Mouse (Mus musculus): ENCODE data around the gene 1700125H20Rik. TPM values are rescaled to one million over a fixed set of nuclear protein-coding genes. Genes with fewer than 3 reads are reported as not detected.
A peak's percentile ranks its signal among the peaks of the same experiment; 100 is the strongest.
"Not testable (repeated sequence)": the region's sequence is repeated elsewhere in the genome, so short reads cannot be mapped to it uniquely, and the experiment has no call there.

The 1700125H20Rik gene
- total and polyA plus RNA-seq, 3 experiments = not detected

DNA sequence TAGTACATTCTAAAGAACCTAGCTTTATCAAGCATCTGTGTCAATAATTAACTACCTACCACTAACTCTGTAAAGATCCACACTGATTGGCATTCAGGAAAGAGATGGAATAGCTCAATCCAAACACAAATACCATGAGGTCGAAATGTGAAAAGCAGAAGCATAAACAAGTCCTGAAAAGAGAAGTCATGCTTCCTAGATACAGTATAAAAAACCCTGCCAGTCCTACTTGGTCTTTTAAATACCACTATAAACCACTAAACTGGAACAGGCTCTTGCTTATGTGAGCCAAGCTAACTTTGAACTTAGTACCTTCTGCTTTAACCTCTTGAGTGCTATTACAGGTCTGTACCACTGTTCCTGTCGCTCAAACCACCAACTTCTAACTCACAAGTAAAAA is 38.7 kb upstream of the 1700125H20Rik start:
- H3K27me3 ChIP-seq (ENCODE audit: control insufficient read depth, insufficient read depth, low read length) = no peaks in the 10 kb centered on the region

DNA sequence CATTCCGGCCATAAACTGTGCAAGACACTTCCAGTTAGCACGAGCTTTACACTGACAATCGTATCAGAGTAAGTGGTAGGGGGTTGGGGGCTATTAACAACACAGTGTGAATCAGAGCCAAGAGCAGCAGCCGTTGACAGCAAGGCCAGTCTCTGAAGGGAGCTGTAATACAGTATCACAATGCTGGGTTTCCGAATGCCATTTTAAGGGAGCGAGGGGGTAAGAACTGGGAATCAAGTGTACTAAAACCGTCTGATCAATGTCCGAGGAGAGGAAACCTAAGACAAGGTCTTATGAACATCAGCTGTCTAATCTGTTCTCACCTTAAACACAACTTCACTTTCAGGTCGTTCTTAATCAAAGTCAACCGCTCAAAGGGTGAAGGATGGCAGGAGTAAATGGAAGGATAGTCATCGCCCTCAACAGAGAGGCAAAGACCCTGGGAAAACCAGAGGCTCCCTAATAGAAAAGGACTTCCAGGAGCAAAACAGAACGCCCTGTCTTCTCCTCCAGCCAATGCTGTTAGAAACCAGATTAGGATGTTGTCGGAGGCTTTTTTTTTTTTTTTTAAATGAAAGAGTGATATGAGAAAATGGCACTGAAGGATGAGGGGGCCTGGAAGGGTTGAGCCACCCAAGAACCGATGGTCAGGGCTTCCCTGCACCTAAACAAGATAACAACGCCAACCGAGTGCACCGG is 31.3 kb upstream of the 1700125H20Rik start:
- intact Hi-C loops (cut with DNase I) = loop anchor here (2.0 kb wide), 1 partner anchor 96 kb away; the partner anchor contains the start of gene Appbp2
- peak; percentile 8 to 24 for DNase-seq

More for the DNA sequence above, 38.7 kb upstream of the 1700125H20Rik start:
- WGBS = 76% methylated on average over 2 of the region's 2 CpGs
- no peak for DNase-seq
- H3K4me3 ChIP-seq = no peak overlapping the region
- H3K27ac ChIP-seq = no peak overlapping the region
- peaks cover 2% of the 10 kb centered on the region; the same call in 1 of the 2 replicates for H3K79me2 ChIP-seq (replicated peaks; ENCODE audit: control insufficient read depth, insufficient read depth, low read length)
- H3K36me3 ChIP-seq (ENCODE audit: control insufficient read depth, insufficient read depth, low read length) = peaks cover 5% of the 10 kb centered on the region
- TF ChIP-seq EP300 (IDR thresholded peaks at IDR 0.05; ENCODE audit: insufficient read depth, low read depth, low read length) (no peak), POLR2A (IDR thresholded peaks at IDR 0.05; ENCODE audit: insufficient read depth, low read depth, low read length) (no peak), CTCF (IDR thresholded peaks at IDR 0.05) (no peak)
- no peak overlapping the region for H3K9ac ChIP-seq (ENCODE audit: low read depth, low read length)
- no peaks in the 10 kb centered on the region; the same call in 1 of the 2 replicates for H3K4me1 ChIP-seq (ENCODE audit: control insufficient read depth, insufficient read depth, low read length)
- intact Hi-C loops (cut with DNase I) = no loop called here

DNA sequence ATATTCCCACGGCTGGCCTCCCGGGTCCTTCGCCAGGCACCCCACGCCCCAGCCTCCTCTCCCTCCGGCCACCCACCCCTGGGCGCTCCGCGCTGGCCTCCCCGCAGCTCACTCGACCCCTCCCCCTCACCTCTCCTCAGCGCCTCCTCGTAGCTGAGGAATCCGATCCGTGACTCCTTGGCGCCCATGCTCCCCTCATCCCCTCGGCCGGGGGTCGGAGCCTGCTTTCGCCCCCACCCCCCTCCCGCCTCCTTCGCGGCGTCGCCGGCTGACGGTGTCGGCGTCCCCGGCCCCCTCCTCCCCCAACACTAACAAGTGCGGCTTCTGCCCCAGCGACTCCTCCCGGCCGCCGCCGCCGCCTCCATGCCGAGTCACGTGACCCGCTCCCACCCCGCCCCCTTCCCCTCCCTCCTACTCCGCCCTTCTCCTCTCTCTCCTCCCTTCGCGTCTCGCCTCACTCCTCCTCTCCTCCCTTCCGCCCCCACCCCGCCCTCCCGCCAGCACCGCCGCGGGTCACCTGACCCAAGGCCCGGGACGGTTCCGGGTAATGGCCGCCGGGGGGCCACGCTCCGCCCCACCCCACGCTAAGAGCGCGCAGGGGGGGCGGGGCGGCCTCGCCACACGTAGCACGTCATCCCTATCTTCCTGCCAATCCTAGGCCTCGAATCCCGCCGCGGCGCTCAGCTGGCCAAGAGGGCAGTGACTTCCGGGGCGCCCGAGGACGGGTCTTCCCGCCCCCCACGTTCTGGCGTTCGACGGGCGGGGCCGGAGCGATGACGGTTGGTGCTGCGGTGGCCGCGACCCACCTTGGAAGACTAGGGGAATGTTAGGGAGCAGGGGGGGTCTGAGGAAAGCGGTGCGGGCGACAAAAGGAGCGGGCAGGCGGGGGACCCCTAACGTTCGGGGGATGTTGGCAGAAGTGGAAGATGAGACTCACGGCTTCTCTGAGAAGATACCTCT is 30.3 kb upstream of the 1700125H20Rik start, which contains the start of gene Usp32:
TSS of gene Usp32 (minus strand) at position 581 of the 960 bp plus-strand sequence.
- Histone ChIP-seq H3K4me1 (ENCODE audit: control insufficient read depth, insufficient read depth, low read length) (peaks cover 5% of the 10 kb centered on the region), H3K27me3 (ENCODE audit: control insufficient read depth, insufficient read depth, low read length) (no peaks in the 10 kb centered on the region), H3K79me2 (replicated peaks; ENCODE audit: control insufficient read depth, insufficient read depth, low read length) (peaks cover 2% of the 10 kb centered on the region; the same call in 1 of the 2 replicates), H3K27ac (peak within 1 kb of the TSS; percentile 84), H3K36me3 (ENCODE audit: control insufficient read depth, insufficient read depth, low read length) (peaks cover 2% of the 10 kb centered on the region; the same call in 1 of the 2 replicates), H3K4me3 (peak within 1 kb of the TSS; percentile 82), H3K9ac (ENCODE audit: low read depth, low read length) (peak within 1 kb of the TSS; percentile 97)
- under 1% methylated on average over 90 of the region's 94 CpGs for WGBS
- DNase-seq = peak; percentile 95 to 98
- intact Hi-C loops (cut with DNase I) = loop anchor here (1.0 to 2.0 kb wide), 2 partner anchors 95 to 171 kb away; partner anchors contain the start of genes Appbp2 and Ppm1d
- TF ChIP-seq CTCF (IDR thresholded peaks at IDR 0.05) (0 out of 2 replicates have a peak, but pooled peaks have one; percentile 12), POLR2A (IDR thresholded peaks at IDR 0.05; ENCODE audit: insufficient read depth, low read depth, low read length) (peak; percentile 90), EP300 (IDR thresholded peaks at IDR 0.05; ENCODE audit: insufficient read depth, low read depth, low read length) (0 out of 2 replicates have a peak, but pooled peaks have one; percentile 16)

More for the DNA sequence above, 31.3 kb upstream of the 1700125H20Rik start:
- no peak for TF ChIP-seq EP300 (IDR thresholded peaks at IDR 0.05; ENCODE audit: insufficient read depth, low read depth, low read length)
- peaks cover 2% of the 10 kb centered on the region; the same call in 1 of the 2 replicates for H3K79me2 ChIP-seq (replicated peaks; ENCODE audit: control insufficient read depth, insufficient read depth, low read length)
- peak overlapping the region; percentile 81 for H3K27ac ChIP-seq
- H3K36me3 ChIP-seq (ENCODE audit: control insufficient read depth, insufficient read depth, low read length) = peaks cover 2% of the 10 kb centered on the region; the same call in 1 of the 2 replicates
- WGBS = 3% methylated on average over 17 of the region's 17 CpGs
- H3K9ac ChIP-seq (ENCODE audit: low read depth, low read length) = peak overlapping the region; percentile 83
- no peaks in the 10 kb centered on the region for H3K27me3 ChIP-seq (ENCODE audit: control insufficient read depth, insufficient read depth, low read length)
- H3K4me1 ChIP-seq (ENCODE audit: control insufficient read depth, insufficient read depth, low read length) = peaks cover 5% of the 10 kb centered on the region
- peak overlapping the region; percentile 82 for H3K4me3 ChIP-seq

DNA sequence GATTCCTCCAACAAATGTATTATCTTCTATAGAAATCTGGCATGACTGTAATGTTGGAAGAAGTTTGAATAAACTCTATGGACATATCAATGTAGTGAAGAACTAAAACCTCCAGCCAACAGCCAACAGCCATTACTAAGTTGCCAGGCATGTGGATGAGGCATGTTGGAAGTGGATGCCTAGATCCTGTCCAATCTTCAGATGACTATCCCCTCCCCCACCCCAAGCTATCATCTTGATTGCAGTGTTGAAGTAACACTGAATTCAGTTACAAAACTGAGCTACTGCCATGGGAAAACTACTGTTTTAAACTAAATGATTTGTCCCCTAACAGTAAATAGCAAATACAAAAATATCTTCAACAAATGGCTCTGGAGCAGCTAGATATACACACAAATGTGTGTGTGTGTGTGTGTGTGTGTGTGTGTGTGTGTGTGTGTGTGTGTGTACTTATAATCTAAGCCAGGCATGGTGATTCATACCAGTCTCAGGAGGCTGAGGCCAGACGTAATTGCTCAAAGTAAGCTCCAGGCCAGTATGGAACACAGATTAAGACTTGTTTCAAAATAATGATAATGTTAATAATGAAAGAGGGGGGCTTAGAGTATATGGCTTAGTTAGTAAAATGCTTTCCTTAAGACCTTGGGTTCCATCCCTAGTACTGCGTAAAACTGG is 17.8 kb upstream of the 1700125H20Rik start:
- Histone ChIP-seq H3K79me2 (replicated peaks; ENCODE audit: control insufficient read depth, insufficient read depth, low read length) (no peaks in the 10 kb centered on the region), H3K27me3 (ENCODE audit: control insufficient read depth, insufficient read depth, low read length) (no peaks in the 10 kb centered on the region), H3K27ac (no peak overlapping the region), H3K4me3 (no peak overlapping the region), H3K4me1 (ENCODE audit: control insufficient read depth, insufficient read depth, low read length) (no peaks in the 10 kb centered on the region), H3K9ac (ENCODE audit: low read depth, low read length) (no peak overlapping the region), H3K36me3 (ENCODE audit: control insufficient read depth, insufficient read depth, low read length) (no peaks in the 10 kb centered on the region)
- intact Hi-C loops (cut with DNase I) = no loop called here
- DNase-seq = no peak
- 68% methylated on average over 2 of the region's 2 CpGs for WGBS
- TF ChIP-seq EP300 (IDR thresholded peaks at IDR 0.05; ENCODE audit: insufficient read depth, low read depth, low read length) = no peak
- TF ChIP-seq POLR2A (IDR thresholded peaks at IDR 0.05; ENCODE audit: insufficient read depth, low read depth, low read length) = no peak
- TF ChIP-seq CTCF (IDR thresholded peaks at IDR 0.05) = no peak

DNA sequence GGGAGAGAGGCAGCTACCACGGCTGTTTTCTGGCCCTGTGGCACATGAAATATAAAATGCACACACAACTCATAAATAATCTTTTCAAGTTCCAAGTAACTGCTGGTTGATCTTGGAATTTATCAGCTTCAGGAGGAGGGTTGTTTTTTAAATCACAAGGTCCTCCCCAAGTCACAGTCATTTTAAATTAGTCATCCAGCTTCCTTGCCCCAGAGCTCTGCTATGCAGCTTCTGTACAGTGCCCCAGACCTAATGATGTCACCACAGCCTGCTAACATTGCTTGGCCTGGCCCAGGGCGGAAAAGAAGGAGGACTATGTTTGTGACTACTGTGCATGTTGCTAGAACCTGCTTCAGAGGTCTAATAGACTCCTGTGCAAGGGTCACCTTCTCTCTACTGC is 12.9 kb upstream of the 1700125H20Rik start:
- intact Hi-C loops (cut with DNase I) = no loop called here
- H3K27me3 ChIP-seq (ENCODE audit: control insufficient read depth, insufficient read depth, low read length) = no peaks in the 10 kb centered on the region
- H3K27ac ChIP-seq = no peak overlapping the region
- H3K79me2 ChIP-seq (replicated peaks; ENCODE audit: control insufficient read depth, insufficient read depth, low read length) = no peaks in the 10 kb centered on the region
- H3K9ac ChIP-seq (ENCODE audit: low read depth, low read length) = no peak overlapping the region
- DNase-seq = no peak
- no peaks in the 10 kb centered on the region for H3K4me1 ChIP-seq (ENCODE audit: control insufficient read depth, insufficient read depth, low read length)
- TF ChIP-seq EP300 (IDR thresholded peaks at IDR 0.05; ENCODE audit: insufficient read depth, low read depth, low read length) (no peak), CTCF (IDR thresholded peaks at IDR 0.05) (no peak), POLR2A (IDR thresholded peaks at IDR 0.05; ENCODE audit: insufficient read depth, low read depth, low read length) (no peak)
- H3K36me3 ChIP-seq (ENCODE audit: control insufficient read depth, insufficient read depth, low read length) = no peaks in the 10 kb centered on the region
- WGBS = 62% methylated on average over 2 of the region's 2 CpGs
- no peak overlapping the region for H3K4me3 ChIP-seq

DNA sequence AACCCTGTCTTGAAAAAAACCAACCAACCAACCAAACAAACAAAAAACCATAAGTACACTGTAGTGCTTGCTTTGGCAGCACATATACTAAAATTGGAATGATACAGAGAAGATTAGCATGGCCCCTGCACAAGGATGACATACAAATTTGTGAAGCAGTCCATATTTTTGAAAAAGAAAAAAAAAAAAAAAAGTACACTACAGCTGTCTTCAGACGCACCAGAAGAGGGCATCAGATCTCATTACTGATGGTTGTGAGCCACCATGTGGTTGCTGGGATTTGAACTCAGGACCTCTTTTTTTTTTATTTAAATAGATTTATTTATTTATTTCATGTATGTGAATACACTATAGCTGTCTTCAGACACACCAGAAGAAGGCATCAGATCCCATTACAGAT is 7.2 kb upstream of the 1700125H20Rik start:
- H3K4me3 ChIP-seq; H3K4me1 ChIP-seq (ENCODE audit: control insufficient read depth, insufficient read depth, low read length); H3K79me2 ChIP-seq (replicated peaks; ENCODE audit: control insufficient read depth, insufficient read depth, low read length); H3K27me3 ChIP-seq (ENCODE audit: control insufficient read depth, insufficient read depth, low read length); H3K27ac ChIP-seq; intact Hi-C loops (cut with DNase I); DNase-seq; H3K36me3 ChIP-seq (ENCODE audit: control insufficient read depth, insufficient read depth, low read length); H3K9ac ChIP-seq (ENCODE audit: low read depth, low read length): not testable (repeated sequence)
- WGBS = 85% methylated on average over 1 of the region's 1 CpGs
